Mouse (Mus musculus) heart, adult 9 months (tissue): ENCODE results near the gene Hacl1.
A peak's percentile ranks its signal among the peaks of the same experiment; 100 is the strongest.

Experiments used
- DNase-seq, 2 experiments: peaks; one replicate each; pipeline ENCODE4 v3.0.0; 2022; ENCODE audit warnings: low spot score in 2 of 2

Gene Hacl1

GRCm38 (mm10) chr14:31640890-31641505, at the start of gene Hacl1, which contains the start of gene Btd:
Hacl1 (minus strand) TSS chr14:31641286.
Btd (plus strand) TSS chr14:31641028.
- peak; percentile 93 to 96 for DNase-seq

DNA sequence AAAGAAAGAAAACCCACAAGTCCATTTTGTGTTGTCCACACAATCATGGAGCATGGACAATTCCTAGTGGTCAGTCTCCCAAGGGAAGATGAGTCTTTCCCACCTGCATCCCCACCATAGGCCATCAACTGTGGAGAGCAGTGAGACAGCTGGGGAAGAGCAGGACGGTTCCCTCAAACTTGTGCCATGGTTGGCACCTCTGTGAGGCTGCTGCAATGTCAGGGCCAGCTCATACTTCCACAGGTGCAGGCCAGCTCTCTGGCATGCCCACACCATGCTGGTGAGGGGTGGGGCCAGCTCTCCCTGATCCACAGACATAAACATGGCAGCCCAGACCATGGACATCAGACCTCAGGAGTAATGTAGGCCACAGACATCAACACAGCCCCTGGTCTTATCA, 45.1 kb upstream of the Hacl1 start:
- DNase-seq: no peak

- DNase-seq: no peak
These were observed 44.6 kb upstream of the Hacl1 start for GRCm38 (mm10) chr14:31685680-31686079.

DNA sequence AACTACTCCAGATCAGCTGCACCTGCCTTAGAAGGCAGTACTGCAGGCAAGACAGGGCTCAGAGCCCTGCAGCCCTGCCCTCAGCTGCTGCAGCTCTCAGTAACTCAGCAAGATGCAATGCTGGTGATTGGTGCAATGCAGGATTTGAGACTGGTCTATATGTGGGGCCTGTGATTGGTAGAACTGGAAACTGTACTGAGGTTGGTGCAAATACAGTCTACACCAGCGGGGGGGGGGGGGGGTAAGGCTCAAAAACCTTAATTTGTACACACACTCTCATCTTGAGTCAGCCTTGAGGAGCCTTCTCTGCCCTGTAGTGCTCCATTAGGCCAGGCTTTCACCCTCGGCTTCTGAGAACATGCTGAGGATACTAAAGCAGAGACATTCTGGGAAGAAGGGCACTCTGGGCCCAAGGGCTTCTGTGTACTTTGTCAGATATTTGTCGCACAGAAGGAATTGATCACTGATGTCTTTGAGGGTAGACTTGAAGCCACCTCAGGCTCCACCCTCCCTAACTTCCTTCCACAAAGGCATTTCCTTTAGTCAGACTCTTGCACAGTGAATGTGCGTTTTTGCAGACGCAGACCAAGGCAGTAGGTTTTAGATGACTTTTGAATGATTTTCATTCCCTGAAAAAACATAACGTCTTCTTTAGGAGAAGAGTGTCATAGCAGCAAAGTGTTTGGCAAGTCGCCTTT, 43.4 kb upstream of the Hacl1 start:
- no peak for DNase-seq

- DNase-seq: no peak
These were observed 42.5 kb upstream of the Hacl1 start for GRCm38 (mm10) chr14:31683610-31684009.

- DNase-seq: no peak
These were observed 41.0 kb upstream of the Hacl1 start for GRCm38 (mm10) chr14:31681931-31682555.

GRCm38 (mm10) chr14:31681291-31681690, 40.2 kb upstream of the Hacl1 start:
- no peak for DNase-seq

DNA sequence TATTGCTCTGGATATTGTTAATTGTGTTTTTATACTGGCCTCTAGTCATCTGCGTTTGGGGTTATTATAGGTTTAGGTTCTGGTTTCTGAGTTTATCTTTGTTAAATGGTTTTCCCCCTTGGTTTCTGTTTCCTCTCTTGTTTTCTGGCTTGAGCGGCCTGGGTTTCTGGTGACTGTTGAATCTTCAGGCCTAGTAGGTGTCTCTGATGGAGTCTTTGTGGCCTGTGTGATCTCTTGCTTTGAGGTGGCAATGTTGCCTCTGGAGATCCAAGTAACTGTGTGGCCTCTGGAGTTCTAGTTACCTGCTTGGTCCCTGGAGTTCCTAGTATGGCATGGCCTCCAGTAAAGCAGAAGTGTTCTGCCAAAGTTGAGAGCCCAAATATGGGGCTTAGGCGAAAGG, 39.6 kb upstream of the Hacl1 start:
- no peak for DNase-seq

DNA sequence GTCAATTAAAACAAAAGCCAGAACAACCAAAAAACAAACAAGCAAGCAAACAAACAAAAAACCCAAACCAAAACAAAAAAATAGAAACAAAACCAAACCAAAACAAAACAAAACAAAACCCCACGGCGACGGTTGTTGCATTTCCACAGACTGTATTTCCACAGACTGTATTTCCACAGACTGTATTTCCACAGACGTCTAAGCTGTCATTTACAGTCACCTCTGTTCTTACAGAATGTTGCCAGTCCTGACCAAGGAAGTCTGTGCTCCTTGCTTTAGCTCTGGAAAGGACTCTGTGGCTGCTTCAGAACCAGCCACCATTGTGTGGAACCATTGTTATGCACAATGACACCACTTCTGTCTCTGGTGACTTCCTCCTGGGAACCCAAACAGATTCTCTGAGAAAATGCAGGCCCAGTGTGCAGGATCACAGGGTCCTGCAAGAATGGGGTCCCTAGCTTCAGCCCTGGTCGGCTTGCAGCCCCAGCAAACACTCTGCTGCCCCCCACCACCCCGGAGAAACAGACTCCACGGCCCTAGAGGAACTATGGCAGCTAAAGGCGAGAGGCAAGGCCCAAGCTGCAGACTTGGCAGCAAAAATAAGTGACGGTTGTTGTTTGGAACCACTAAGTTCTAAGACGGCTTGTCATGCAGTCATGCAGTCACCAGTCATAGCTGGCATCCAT, 30.7 kb upstream of the Hacl1 start:
- no peak for DNase-seq

GRCm38 (mm10) chr14:31669642-31670490, 28.8 kb upstream of the Hacl1 start:
- DNase-seq: peak; percentile 70 to 72

DNA sequence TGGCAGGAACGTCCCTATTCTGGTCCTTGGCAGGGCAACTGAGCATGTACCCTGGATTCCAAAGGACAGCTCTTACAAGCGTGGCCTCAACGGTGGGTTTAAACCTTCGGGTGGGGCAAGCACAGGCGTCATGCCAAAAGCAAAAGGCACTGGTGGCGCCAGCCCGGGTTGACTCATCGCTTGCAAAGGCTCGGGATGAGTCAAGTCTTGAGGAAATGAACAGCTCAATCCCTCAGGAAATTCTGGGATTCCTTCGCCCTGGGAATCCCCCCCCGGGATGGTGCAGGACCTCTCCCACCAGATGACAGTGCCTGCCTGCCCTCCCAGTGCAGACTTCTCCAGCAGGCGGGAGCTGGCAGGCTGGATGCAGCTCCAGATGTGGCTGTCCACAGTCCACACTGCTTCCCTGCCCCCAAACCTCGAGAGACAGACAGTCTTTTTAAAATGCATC, 28.1 kb upstream of the Hacl1 start:
- peak; percentile 83 to 86 for DNase-seq

DNA sequence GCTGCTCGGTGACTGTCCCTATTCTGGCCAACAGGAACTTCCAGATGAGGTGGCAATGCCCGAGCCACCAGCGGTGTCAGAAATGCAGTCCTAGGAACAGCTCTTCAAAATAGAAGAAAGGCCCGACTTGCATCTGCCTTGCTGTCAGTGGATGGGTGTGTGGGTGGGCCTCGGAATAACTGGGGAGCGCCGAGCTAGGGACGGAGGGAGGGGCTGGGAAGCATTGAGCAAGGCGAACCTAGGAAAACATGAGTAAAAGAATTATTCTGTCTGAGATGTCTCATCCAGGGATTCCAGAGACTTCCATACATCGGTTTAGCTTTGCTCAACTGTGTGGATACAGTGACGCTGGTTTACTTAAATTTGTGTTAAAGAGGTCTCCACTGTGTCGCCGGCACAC, 27.2 kb upstream of the Hacl1 start:
- DNase-seq: no peak

GRCm38 (mm10) chr14:31667741-31668140, 26.7 kb upstream of the Hacl1 start:
- DNase-seq: peak in 1 of 2 experiments; percentile 24

- DNase-seq: no peak
These were observed 26.0 kb upstream of the Hacl1 start for GRCm38 (mm10) chr14:31666931-31667705.

DNA sequence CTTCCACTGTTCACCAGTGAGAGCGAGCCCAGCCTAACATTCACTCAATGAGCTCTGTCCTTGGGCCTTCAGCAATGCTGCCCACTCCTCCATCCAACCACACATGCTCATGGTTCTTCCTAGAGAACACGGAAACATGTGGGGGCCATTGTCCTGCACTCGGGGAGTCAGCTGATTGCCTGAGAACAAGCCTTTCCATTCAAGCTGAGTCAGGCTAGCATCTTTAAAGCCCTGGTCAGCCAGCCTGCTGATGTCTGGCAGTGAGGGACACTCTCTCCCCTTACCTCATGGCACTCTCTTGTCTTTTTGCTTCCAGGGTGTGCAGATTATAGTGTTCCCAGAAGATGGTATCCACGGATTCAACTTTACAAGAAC, 24.5 kb upstream of the Hacl1 start:
- no peak for DNase-seq

DNA sequence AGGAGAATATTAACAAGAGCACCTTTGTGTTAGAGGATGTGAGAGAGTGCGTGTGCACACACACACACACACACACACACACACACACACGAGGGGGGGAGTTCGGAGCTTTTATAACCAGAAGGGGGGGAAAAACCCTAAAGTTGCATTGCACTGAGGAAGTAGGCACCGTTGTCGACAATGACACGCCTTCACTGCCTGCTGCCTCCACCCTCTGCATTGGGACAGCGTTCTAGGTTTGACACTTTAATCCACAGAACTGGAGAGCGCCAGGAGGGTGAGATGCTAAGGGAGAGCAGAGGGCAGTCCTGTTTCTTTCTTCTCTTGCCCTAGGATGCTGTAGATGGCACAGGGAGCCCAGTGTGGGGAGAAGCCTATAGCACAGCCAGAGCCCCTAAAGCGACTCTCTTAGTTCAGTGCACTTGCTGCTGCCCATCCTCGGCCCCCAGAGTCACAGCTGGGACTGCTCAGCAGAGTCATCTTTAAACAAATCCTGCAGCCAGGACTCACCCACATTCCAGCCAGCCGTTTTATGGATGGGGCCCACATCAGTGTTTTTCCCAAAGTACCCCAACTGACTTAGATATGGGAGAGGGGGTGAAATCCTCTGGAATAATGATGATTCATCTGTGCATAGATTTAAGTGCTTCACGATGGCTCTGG, 23.9 kb upstream of the Hacl1 start:
- no peak for DNase-seq

DNA sequence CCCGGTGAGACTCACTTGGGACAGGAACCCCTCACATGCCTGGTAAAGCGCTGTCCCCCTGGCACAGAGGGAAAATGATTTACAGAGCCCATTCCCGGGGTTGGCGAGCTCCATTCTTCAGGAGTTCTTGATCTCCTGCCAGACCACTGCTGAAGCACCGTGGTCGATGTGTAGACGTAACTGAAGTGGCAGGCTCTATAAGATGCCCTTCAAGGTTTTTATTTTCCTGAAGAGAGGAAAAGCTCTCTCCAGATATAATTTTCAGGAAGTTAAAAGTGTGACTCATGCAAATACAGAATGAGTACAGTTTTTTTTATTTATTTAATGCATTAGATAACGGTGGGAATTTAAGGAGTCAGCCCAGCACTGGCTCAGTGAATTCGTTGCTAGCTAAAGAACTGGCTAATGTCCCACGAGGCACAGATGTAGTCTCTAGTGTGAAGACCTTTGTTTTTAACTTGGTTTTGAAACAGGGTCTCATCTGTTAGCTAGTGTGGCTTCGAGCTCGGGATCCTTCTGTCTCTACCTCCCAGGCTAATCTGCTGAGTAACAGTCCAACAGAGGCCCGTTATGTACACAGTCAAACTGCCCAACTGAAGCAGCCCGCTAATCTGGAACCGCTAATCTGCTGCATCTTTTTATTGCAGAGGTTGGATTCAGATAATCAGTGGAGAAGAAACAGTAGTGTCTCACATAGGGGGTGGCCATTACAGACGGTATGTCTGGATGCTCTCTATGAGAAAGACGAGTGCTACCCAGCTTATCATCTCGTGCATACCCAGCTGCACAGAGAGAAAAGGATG, 23.2 kb upstream of the Hacl1 start:
- DNase-seq: no peak

- DNase-seq: peak in 1 of 2 experiments; percentile 15
These were observed 22.5 kb upstream of the Hacl1 start for GRCm38 (mm10) chr14:31663376-31664099.
